In genomic region chr11:3302792-3303191, GRCm38 (mm10) we compare ENCODE assay signal across 9 mouse cellular contexts. TPM values are rescaled to one million over a fixed set of nuclear protein-coding genes. Genes with fewer than 3 reads are reported as not detected.
DNase-seq lines count a peak whose midpoint lies in the region; ATAC-seq lines count a peak whose summit lies in the region.
"Had no signal": no experiment of that assay in that cellular context is flagged by ENCODE, and none has a peak within 500 bp of the region (broad histone marks: within the 10 kb centered on the region; RNA-seq: fewer than 3 reads in every experiment).

No protein-coding gene starts in this region.

- H3K4me3 ChIP-seq in kidney, embryonic 14.5 days (ENCODE audit: low read length): no peak overlapping the region
- H3K4me3 ChIP-seq in neural tube, embryonic 15.5 days (replicated peaks): no peak overlapping the region

- no peak for ATAC-seq in kidney, embryonic 14.5 days (ENCODE audit: low FRiP score, low TSS enrichment)
- no peak for ATAC-seq in neural tube, embryonic 15.5 days (ENCODE audit: low FRiP score)

- no peaks in the 10 kb centered on the region for H3K4me1 ChIP-seq in kidney, embryonic 14.5 days (ENCODE audit: control insufficient read depth, insufficient read depth, low read length)
- 0 out of 2 replicates have a peak, but pooled peaks cover 3% of the 10 kb centered on the region for H3K4me1 ChIP-seq in neural tube, embryonic 15.5 days

- H3K9me3 ChIP-seq in kidney, embryonic 14.5 days (ENCODE audit: control insufficient read depth, low read length): no peaks in the 10 kb centered on the region
- H3K9me3 ChIP-seq in neural tube, embryonic 15.5 days (replicated peaks): no peaks in the 10 kb centered on the region

- 79% methylated on average over 4 of the region's 4 CpGs for WGBS in kidney, embryonic 14.5 days
- 79% methylated on average over 4 of the region's 4 CpGs for WGBS in neural tube, embryonic 15.5 days

- peak; percentile 20 for DNase-seq in adrenal gland, postnatal 10 days
- no peak for DNase-seq in adrenal gland, postnatal 36 days
- DNase-seq in kidney, adult 18-20 months: peak; percentile 39
- DNase-seq in kidney, postnatal 14 days: peak; percentile 72
- peak; percentile 52 to 63 for DNase-seq in lung, postnatal 4 days
- DNase-seq in right cerebral cortex, postnatal 25 days: no peak
- DNase-seq: thymus, postnatal 14 days had no signal

- H3K9ac ChIP-seq in kidney, embryonic 14.5 days (ENCODE audit: low read depth, low read length): no peak overlapping the region
- no peak overlapping the region for H3K9ac ChIP-seq in neural tube, embryonic 15.5 days (replicated peaks)

- H3K27me3 ChIP-seq in kidney, embryonic 14.5 days (ENCODE audit: control insufficient read depth, insufficient read depth, low read length): no peaks in the 10 kb centered on the region
- H3K27me3 ChIP-seq in neural tube, embryonic 15.5 days (replicated peaks): no peaks in the 10 kb centered on the region

- no peak overlapping the region for H3K27ac ChIP-seq in kidney, embryonic 14.5 days (ENCODE audit: low read depth, low read length)
- no peak overlapping the region for H3K27ac ChIP-seq in neural tube, embryonic 15.5 days (replicated peaks)

- H3K36me3 ChIP-seq in kidney, embryonic 14.5 days (ENCODE audit: control insufficient read depth, insufficient read depth, low read length): peaks cover 98% of the 10 kb centered on the region
- peaks cover 96% of the 10 kb centered on the region for H3K36me3 ChIP-seq in neural tube, embryonic 15.5 days

- H3K4me2 ChIP-seq in kidney, embryonic 14.5 days (replicated peaks; ENCODE audit: low read depth, low read length): no peak overlapping the region
- H3K4me2 ChIP-seq in neural tube, embryonic 15.5 days: no peak overlapping the region

RNA-seq across cellular contexts. Expression of gene Patz1, which starts 14.1 kb away (rescaled TPM):
- 10 to 100 TPM; 31.2 to 38.5 TPM for total RNA-seq in adrenal gland, postnatal 10 days (2021)
- 10 to 100 TPM; 25.5 to 37.1 TPM for total RNA-seq in adrenal gland, postnatal 36 days (2021)
- 55.9 and 76.6 TPM in 2 replicates for polyA plus RNA-seq in kidney, embryonic 14.5 days (2014; fragmentation: Nextera tagmentation; extraction: Ambion mirVana)
- polyA plus RNA-seq in neural tube, embryonic 15.5 days (2015; fragmentation: Nextera tagmentation; extraction: Ambion mirVana): 39.5 and 49.2 TPM in 2 replicates

RNA-seq across cellular contexts. Expression of gene Pik3ip1, which starts 27.4 kb away (rescaled TPM):
- total RNA-seq in adrenal gland, postnatal 10 days (2021): 10 to 100 TPM; 13.3 to 17.8 TPM
- 10 to 100 TPM in 1 of 2 experiments, 1 to 10 TPM in 1; 8.0 to 12.7 TPM for total RNA-seq in adrenal gland, postnatal 36 days (2021)
- polyA plus RNA-seq in kidney, embryonic 14.5 days (2014; fragmentation: Nextera tagmentation; extraction: Ambion mirVana): 7.0 and 7.8 TPM in 2 replicates
- polyA plus RNA-seq in neural tube, embryonic 15.5 days (2015; fragmentation: Nextera tagmentation; extraction: Ambion mirVana): 28.7 and 35.3 TPM in 2 replicates

RNA-seq across cellular contexts. Expression of gene Drg1, which starts 36.6 kb away (rescaled TPM):
- 10 to 100 TPM; 84.3 to 91.6 TPM for total RNA-seq in adrenal gland, postnatal 10 days (2021)
- 100 to 1,000 TPM; 100 to 113 TPM for total RNA-seq in adrenal gland, postnatal 36 days (2021)
- polyA plus RNA-seq in kidney, embryonic 14.5 days (2014; fragmentation: Nextera tagmentation; extraction: Ambion mirVana): 225 and 249 TPM in 2 replicates
- 194 and 208 TPM in 2 replicates for polyA plus RNA-seq in neural tube, embryonic 15.5 days (2015; fragmentation: Nextera tagmentation; extraction: Ambion mirVana)

Comparison
In these comparisons a context has a peak if more than half of its experiments do, and no peak if none do; other contexts are left out.
1. DNase-seq: peak in adrenal gland, postnatal 10 days (single experiment), kidney, adult 18-20 months (single experiment), kidney, postnatal 14 days (single experiment) and lung, postnatal 4 days (2 of 2); none in adrenal gland, postnatal 36 days (0 of 2) and right cerebral cortex, postnatal 25 days (single experiment).